Mouse (Mus musculus): Measurements from ENCODE around the gene Spaca7.
"Not testable (repeated sequence)": the region's sequence is repeated elsewhere in the genome, so short reads cannot be mapped to it uniquely, and the experiment has no call there.

Spaca7 gene

DNA sequence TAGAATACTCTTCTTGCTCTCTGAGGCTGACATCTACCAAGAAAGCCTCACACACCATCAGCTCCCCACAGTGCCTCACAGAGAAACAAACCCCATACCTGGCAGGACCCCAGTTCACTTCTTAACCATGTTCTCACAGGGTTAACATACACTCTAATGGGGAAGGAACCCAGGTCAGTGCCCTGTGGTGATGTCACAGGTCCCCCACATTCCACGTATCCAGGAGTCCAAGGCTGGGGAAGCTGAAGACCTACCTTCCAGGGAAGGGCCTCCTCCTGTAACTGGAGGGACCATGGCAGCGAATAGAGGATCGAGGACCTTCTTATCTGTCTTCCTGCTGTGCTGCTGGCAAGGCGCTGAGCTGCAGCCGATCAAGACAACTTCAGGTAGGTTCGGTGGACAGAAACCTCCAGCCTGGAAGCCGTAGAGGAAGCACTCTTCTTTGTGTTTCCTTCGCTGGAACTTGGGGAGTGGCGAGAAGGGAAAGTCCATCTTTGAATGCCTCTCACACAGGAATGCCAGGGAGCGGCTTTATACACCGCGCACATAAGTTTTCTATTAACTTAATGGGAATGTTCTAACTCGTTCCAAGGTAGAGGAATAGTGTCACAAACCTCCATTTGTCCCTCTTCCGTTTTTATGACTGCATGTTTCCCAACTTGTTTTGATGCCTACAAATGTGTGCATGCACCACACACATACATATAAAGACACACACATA lies at the start of gene Spaca7:
Gene Spaca7 (plus strand): TSS at position 216 of the 721 bp plus-strand sequence.
- DNase-seq (ENCODE audit: low spot score) = no peak

DNA sequence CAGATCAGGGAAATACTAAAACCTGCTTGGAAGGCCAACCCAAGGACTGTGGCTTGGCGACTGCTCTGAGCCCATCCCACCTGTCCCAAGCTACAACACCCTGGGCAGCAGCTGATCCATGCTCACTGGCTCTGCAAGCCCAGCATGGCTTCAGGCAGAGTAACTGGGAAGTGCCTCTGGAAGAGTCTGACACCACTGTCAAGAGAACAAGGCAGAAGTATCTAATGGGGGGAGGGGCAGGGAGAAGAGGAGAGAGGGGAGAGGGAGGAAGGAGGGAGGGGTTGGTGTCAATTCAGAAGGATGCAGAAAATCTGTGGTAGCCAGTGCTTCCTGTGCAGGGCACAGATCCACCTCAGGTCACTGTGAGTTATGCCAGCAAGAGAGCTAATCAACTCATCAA lies 48.5 kb upstream of the Spaca7 start:
- DNase-seq (ENCODE audit: low spot score) = no peak

DNA sequence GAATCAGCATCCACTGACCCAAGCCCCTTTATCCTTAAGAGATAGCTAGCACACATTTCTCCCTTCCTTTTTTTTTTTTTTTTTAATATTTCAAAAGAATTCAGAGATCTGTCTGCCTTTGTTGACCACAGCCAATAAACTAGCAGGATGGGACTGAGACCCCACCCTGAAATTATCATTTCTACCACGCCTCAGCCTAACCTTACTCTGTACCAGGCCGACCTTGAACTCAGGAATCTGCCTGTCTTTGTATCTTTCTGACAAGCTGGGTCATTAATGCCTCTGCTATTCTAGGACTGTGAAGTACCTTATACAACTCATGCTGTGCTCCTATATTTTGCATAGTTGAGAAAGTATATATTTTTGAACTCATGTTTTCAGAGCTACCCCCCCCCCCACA lies 44.2 kb upstream of the Spaca7 start:
- no peak for DNase-seq (ENCODE audit: low spot score)

DNA sequence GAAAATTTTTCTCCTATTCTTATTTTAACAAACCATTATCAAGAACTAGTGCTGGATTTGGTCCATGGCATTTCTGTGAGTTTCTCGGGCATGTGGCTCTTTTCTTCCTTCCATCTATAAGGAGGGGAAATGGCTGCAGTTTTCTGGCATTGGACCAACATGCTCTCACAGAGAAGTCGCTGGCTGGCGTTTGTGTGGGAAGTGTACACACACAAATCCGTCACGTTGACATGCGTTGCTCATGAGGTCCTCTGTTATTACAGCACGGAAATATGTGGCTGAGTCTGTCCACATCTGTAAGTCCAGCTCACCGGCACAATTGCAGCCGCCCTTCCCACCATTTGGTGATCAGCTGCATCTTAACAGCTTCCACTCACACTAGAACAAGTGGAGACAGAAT lies 37.2 kb upstream of the Spaca7 start:
- DNase-seq (ENCODE audit: low spot score) = no peak

DNA sequence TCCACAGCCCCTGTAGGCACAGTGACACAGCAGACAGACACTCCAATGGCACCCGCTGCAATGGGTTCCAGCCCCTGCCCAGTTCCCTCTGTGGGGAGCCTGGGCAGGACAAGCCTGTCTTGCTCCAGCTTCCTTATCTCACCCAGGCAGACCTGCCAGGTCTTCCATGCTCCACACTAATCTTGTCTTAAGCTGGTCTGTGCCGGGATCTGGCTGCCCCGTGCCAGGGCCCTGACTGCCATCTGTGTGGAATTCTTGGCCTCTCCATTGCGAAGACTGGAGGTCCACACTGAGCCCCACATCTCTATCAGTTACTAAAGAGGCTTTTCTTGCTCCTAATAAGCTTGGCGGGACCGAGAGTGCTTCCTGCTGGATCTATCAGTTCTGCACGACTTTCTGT lies 36.5 kb upstream of the Spaca7 start:
- no peak for DNase-seq (ENCODE audit: low spot score)

DNA sequence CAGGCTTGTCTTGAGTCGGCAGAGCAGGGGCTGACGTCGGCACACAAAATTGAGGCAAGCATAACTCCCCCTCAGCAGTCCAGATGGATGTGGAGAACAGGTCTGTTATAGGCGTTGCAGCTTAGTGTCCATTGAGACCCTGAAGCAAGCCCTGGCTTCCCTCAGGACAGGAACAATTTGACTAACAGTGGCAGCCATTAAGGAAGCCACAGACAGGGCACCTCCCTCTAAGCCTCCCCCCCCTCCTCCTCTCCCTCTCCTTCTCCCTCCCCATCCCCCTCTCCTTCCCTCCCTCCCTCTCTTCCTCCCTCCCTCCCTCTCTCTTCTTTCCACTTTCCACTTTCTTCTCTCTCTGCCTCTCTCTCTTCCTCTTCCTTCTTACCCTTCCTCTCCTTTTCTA lies 27.6 kb upstream of the Spaca7 start:
- no peak for DNase-seq (ENCODE audit: low spot score)

DNA sequence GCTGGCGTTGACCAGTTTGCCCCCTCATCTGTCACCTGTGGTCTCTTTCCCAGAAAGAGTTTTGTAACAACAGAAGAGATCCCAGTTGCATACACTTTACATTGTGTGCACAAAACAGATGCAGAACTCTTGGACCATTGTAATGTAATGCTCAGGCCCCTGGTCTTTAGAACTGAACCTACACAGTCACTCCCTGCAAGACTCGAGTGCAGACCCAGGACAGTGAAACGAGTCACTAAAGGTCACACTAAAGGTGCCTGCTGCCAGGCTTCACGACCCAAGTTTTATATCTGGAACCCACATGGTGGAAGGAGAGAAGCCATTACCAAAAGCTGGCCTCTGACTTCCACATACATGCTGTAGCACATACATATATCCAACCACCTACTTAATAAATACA lies 27.2 kb upstream of the Spaca7 start:
- no peak for DNase-seq (ENCODE audit: low spot score)

DNA sequence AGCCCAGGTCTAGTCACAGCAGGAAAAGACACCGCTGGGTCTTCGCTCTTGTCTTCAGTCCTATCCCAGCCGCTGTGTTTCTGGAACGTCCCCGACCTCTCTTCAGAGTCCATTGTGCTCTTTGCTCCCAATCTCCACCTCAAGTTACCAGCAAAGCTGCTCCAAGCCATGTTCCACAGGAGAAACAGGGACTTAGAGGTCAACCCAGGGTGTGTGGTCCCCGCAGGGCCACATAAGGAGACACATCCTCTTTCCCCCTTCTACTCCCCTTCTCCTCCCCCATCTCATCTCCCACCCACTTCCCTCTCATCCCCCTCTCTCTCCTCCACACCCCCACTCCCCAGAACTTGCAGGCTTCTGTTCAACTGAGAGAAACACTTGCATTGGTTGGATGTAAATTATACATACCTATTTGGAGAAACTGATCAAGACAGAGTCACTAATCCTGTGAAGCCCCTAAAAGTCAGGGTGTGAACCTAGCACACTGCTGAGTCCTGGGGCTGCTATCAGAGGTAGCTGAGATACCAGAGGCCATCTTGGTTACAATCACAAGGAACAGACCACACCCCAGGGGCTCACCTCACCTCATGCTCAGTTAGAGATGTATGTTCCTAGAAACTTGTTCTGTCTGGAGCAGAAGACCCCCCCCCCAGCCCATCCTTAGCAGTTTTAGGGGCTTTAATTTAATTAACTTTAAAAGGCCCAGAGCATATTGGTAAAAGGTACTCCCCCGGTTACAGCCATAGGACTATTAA lies 25.2 kb upstream of the Spaca7 start:
- no peak for DNase-seq (ENCODE audit: low spot score)

DNA sequence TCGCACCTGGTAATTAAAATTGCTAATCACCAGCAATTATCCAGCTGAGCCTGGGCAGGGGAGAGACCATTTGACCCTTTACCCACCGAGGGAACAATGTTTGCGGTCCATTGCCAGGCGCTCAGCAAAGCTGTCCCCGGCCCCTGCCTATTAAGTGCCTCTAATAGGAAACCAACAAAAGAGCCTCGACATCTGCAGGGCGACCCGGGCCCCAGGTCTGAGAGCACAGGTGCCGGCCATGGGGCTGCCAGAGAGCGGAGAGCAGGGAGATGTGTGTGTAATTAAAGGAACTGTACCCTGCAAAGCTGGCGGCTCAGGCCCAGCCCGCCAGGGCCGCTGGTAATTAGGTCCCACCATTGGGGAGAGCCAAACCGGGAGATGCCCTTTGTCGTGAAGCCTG lies 24.6 kb upstream of the Spaca7 start:
- no peak for DNase-seq (ENCODE audit: low spot score)

DNA sequence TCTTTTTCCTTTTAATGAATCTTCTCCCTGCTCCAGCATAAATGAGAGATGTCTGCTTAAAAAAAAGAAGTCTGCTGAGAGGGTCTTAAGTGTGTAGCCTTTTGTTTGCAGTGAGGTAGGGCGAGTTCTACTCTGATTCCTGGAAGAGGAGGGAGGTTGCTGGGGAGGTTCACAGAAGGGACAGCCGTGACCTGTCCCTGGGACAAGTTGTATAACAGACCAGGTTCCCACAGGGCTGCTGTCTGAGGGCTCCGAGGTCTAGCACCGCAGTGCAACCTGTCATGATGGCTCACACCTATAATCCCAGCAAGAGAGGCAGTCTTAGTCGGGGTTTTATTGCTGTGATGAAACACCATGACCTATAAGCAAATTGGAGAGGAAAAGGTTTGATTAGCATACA lies 24.1 kb upstream of the Spaca7 start:
- DNase-seq (ENCODE audit: low spot score) = no peak

DNA sequence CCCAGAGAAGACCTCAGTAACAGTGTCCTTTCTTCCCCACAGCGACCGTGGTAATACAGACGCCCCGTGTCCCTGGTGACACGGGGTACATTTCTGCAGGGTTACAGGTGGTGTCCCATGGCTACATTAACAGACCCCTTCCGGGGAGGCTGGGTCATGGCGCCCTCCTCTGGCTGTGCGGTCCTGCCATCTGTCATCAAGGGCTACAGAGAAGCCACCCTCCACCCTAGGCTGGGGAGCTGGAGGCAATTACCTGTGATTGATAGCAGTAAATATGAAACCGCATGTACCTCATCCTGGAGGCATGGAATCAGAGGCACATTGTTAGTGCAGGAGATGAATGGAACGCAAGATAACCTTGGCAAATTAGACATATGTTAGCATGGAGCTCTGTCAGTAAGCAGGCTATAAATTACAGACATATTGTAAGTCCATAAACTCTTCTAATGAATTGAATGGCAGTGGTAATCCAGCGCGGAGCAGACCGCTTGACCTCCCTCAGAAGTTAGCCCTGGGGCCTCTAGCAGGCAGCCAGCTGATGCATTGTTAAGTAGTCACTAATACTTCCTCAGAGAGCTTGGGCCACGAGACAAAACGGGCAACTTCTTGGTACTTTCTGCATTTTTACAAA lies 17.2 kb upstream of the Spaca7 start:
- no peak for DNase-seq (ENCODE audit: low spot score)

DNA sequence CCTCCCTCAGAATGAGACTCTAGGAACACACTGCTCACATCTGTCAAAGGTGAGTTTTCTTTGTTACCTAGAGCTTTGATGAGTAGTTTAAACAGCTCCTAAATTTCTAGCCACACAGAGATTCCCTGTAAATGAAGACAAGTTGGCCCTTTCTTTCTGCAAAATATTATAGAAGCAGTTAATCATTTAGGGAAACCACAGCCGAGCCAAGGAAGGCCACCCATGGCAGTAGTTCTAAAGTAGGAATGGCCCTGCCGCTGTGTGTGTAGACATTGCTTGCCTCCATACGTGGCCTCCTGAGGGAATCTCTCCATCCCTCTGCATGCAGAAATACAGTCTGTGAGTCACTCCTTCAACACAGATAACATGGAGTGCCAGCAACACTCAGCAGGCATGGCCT lies 14.0 kb upstream of the Spaca7 start:
- no peak for DNase-seq (ENCODE audit: low spot score)

DNA sequence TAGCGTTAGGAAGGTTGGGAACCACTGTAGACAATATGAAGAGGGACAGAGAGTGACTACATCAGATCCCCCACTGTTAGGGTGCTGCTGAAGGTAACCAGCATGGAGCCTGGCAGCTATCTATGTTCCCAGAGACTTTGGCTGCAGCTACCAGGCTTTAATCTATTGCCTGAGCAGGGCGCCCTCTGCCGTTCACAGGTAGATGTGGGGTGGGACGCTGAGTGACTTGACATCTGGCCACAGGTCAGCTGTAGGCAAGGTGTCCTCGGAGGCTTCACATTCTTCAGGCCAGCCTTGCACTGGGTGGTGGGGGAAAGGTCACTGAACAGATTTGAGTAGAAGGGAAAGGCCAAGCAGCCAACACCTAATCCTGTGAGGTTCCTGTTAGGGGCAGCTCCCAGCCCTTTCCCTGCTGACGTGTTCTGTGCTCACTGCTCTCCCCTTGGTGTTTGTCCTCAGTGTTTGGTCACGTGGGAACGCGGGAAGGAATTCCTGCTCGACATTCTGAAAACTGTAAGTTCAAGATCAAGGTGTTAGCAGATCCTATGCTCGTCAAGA lies 11.3 kb upstream of the Spaca7 start:
- peak; percentile 72 for DNase-seq (ENCODE audit: low spot score)

DNA sequence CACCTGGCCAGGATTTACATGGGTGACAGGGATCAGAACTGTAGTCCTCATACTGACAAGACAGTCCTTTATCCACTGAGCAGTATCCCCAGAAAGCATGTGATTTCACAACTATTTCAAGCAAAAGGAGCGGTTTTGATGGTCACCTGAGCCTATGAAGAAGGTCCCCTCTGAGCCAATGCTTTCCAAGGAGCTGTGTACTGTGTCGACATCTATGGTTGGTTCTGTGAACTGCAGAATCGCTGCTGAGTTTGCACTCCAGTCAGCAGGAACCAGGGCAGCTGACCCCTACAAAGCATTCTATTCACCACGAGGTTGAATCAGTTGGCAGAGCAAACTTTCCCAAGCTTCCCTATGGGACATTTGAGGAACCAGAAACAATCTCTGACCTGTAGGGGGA lies 8.5 kb upstream of the Spaca7 start:
- DNase-seq (ENCODE audit: low spot score) = peak; percentile 5

DNA sequence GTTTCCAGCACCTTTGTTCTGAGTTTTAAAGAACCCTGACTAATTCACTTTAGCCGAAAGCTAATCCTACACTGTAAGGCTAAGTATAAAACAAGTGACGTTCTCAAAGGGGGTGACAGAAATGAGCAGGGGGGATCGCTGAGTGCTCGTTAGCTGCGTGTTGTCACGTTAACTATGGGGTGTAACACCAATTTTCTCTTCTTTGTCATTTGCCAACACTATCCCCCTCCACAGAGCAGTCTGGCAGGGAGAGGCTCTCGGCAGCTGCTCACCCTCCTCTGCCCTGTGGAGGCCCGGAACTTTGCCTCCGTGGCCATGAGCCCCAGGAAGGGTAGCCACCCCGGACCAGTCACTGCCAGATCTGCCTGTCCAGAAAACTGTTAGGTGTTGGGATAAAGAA lies 7.3 kb upstream of the Spaca7 start:
- no peak for DNase-seq (ENCODE audit: low spot score)

DNA sequence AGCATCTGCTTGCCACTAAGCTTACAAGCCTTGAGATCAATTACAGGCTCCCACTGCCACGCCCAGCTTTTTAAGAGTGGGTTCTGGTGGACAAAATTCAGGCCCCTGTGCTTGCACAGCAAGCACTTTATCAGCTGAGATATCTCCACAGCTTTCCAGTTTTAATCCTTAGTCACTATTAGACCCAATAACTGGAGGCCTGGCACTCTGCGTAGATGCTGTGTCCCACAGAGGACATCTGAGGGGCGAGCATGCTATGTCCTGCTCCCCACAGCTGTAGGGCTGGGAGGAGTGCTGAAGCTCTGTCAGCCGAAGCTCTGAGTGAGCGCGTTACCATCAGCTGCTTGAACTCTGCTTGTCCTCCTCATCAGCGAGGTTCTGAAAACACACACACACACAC lies 6.3 kb upstream of the Spaca7 start:
- no peak for DNase-seq (ENCODE audit: low spot score)

DNA sequence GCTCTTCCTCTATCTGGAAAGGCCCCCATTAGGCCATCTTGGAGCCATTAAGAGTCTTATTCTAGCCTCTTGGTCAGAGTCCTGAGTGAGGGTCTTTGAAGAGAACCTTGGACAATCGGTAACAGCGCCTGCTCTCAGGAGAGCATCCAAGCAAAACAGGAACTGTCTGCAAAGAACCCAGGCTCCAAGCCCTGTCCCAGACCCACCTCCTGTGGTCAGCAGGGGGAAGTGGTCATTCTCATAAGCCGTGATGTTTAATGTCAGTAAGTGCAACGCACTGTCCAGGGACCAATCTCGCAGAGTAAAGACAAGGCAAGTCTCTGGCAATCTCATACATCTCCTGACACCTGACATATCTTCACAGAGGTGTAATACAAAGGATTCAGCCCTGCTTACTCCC lies 3.2 kb downstream of the Spaca7 start:
- DNase-seq (ENCODE audit: low spot score) = no peak

DNA sequence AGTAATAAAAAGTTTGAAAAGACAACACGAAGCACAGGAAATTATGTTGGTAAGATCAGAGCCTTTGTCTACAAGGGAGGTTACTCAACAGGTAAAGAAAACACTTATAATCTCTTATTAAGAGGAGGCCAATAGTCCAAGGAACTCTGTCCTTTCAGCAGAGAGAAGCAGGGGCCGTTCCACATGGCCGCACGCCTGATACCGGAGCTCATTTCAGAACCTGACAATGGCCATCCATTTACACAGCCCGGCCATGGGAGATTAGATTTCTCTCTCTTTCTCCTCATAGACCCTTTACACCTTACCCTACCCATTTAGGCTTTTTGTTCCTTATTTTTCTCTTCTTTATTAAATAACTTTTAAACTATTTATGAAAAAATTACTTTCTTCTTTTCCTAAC lies 3.9 kb downstream of the Spaca7 start:
- DNase-seq (ENCODE audit: low spot score) = no peak

DNA sequence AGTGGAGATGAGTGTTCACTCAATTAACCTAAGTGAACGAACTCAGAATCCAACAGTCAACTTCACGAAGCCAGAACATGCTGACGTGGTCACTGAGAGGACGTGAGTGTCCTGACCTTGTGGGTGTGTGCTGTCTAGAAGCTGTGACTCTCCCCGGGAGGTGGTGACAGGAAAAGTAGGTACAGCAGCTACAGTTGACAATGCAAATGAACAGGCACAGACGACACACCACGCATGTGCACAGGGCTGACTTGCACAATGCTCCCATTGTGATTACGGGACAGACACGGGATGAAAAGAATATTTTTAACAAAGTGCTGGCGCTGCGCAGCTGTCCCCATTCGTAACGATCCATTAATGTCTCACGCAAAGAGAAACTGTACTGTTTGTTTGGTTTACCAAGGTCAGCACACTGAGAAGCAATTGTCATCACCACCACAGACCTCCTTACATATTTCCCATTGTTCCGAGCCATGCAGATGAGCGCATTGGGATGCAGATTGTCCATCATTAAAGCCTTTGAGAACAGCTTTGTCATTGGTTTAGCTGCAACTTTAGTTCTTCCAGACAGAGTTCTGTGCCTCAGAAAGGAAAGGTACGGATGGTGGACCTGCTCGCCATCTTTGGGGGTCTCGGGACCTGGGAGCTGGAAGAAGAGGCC lies 6.6 kb downstream of the Spaca7 start:
- not testable (repeated sequence) for DNase-seq (ENCODE audit: low spot score)

DNA sequence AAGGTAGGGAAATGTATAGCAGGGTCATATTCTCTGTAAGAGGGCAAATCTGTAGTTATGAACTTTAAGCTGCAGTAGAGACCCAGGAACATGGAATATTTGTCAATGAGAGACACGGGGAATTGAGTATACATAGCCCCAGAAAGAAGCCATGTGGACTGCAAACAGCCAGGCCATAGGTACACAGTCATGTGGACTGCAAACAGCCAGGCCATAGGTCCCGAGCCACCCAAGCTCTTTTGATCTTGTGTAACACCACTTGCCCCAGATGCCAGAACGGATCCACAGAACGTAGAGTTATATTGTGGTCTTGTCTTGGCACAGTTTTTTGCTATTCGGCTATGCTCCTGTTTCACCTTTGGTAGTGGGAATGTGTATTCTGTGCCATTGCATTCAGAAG lies 11.0 kb downstream of the Spaca7 start:
- no peak for DNase-seq (ENCODE audit: low spot score)

DNA sequence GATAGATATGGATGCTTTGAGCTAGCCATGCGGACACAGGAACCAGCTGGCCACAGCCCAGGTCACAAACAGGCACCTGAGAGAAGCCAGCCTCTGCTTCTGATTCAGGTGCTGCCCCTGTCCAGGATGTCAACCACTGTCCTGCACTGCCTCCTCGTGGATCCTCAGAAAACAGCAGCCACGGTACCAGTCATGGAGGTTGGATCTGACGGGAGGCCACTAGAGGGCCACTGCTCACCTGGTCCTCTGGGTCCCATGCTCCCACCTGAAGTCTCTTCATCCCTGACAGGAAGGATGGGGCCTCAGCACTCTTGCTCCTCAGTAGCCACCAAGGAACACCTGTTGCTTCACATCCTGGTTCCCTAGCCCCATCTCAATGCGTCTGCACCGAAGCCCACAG lies 34.4 kb downstream of the Spaca7 start:
- DNase-seq (ENCODE audit: low spot score) = peak; percentile 55

DNA sequence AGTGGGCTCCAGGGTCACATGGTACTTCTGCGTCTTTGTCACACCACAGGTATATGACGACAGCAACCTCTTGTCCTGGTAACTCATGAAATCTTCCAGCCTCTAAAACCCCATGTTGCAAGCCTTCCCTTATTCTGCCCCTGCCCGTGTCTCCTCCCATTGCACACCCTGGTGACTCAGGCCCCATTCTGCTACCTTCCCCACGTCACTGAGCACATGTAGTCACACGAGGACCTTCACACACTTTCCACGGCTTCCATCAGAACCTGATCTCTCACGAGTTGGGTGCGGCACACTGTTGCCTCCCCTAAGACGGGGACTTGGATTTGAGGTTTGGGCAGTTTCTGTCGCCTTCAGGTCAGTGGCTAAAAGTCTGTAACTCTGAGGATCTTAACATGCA lies 36.0 kb downstream of the Spaca7 start:
- no peak for DNase-seq (ENCODE audit: low spot score)
